Mouse (Mus musculus) heart, postnatal 4 days (tissue): ENCODE data around the gene Npy1r. TPM values are rescaled to one million over a fixed set of nuclear protein-coding genes. Genes with fewer than 3 reads are reported as not detected.

ENCODE experiments used
- DNase-seq: peaks from one replicate; pipeline ENCODE4 v3.0.0; 2021
- total RNA-seq, 2 experiments: library from RNA; stranded (reverse); gene quantifications; 2 replicates each; pipeline ENCODE4 v1.2.3; 2021

Gene Npy1r
- 1 to 10 TPM; 1.3 to 1.6 TPM for total RNA-seq

DNA sequence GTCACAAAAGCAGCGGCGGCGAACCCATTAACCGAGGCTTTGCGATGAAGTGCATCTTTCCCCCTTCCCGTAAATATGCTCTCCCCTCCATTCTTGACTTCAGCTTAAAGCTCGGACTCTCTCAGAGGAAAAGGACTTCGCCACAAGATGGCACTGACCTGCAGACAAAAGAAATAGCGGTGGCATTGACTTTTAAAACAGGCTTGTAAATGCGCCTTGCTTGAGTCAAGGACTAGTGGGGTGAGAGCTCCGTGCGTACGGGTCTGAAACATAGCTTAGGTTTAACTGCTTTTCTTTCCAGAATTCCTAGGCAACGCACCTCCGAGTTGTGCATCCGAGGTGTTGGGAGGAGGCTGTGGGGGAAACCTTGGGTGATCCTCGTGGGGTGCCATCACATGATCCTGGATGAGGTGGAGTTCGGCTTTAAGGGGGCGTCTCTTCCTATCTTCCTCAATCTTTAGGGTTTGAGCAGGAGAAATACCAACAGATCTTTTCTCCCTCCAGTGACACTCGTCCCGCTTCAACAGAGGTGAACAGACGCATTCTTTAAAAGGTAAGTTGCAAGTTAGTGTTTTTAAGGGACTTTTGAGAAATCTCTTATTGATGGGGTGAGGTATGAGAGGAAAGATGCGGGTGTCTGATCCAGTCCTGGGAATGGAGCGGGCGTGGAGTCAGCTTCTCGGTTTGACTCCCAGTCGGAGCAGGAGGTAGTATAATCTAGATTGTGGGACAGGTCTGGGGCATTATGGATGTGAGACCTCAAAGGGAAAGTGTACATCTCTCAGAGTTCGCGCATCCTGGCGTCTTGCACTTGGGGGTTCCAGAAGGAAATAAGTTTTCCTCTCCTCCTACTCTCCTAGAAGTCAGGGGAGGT is at the start of gene Npy1r:
TSS of gene Npy1r (plus strand) at position 223 of the 874 bp plus-strand sequence.
- DNase-seq, result peak; percentile 64

DNA sequence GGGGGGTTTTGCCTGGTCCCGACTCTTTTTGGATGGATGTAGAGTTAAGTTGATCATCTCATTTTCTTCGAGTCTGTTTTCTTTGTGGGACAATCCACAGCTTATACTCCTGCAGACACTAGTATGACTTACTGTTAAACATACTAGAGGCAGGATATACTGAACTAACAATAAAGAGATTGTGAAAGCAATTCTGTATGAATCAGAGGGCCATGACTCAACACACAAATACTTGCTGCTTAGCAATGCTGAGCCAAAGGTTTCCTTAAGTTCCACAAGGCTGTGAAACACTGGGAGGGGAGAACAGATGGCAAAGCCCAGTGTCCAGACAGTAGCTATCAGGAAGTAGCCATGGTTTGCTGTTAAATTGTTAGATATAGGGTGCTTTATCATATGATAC is 15.7 kb upstream of the Npy1r start:
- DNase-seq, result no peak

DNA sequence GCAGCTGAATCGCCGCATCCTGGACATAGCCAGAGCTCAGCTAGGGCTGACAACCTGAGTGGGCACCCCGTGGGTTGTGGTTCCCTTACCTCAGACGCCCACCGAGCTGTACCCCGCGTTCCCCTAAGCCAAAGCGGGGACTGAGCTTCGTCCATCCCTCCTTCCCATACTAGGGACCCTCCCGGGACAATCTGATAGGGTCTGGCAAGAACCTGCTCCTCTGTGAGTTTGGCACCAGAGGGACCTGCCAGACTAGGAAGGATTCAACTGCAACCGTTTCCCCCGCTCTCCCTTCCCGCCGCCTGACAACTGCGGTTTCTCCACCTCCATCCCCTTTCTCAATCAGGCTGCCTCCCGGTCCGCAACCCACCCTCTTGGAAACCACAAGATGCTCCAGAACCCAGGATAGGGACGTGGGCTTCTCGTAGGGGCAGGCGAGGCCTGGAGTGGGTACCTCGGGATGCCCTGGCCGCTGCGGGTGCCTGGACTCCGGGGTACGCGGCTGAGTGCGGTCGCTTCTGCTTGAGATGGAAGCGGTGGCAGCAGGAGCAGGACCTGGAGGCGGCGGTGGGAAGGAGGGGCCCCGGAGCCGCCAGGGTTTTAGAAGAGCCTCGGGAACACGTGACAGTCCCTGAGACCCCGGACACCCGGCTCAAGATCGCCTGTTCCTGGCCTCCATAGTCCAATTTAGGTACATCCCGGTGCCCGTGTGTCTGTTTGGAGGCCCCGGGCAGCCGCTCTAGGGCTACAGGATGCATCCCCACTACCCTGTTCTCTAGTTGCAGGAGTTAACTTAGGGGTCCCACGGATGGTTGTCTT is 9.3 kb upstream of the Npy1r start, which contains the start of gene Npy5r:
TSS of gene Npy5r (minus strand) at position 618 of the 819 bp plus-strand sequence.
- no peak for DNase-seq

DNA sequence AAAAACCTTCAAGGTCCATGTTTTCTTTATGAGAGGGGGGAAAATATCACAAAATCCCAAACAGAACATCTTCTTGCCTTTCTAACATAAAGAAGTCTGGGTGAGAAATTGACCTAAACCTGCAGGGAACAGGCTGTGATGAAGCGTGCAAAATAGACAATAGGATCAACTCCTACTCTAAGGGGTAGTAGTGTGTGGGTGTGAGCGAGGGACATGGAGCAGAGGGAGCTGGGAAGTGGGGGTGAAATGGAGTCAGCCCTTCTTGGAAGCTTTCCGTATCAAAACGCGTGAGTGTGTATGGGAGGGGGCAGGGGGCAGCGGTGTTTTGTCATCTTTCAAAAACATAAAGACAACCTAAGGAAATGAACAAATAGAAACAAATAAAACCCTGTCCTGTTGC is 8.6 kb upstream of the Npy1r start:
- no peak for DNase-seq

DNA sequence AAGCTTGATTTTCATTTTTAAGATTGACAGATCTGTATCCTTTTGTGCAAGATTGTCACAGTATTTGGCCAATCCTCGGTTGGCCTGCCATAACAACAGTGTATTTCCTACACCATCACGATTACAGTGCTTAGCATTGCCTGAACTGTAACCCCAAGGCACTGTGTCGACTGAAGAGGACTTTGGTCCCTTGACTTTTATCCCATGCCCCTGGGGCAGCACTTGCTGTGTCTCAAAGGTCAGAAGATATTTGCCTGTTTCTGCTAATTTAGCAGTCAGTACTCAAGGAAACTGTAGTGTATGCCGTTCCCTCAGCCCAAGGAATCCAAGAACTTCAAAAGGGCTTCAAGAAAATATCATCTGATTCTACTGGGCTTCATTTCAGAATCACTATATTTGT is 8.2 kb upstream of the Npy1r start:
- DNase-seq, result no peak

DNA sequence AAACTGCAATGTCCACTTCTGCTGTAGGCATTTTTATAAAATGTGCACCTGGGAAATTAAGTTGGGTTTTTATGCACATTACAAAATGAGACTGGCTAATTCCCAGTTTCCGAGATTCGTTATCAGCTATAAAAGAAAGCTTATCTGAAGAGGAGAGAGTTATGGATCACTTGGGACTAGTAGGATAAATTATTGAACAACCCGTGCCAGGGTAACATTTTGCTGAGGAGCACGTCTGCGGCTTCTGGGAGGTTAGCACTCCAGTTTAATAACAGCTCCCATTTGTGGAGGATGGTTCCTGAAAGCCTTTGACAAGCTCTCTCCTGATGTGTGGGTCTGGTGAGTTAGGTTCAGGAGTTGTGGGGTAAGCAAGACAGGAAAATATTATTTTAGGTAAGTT is 6.6 kb upstream of the Npy1r start:
- DNase-seq, result no peak

DNA sequence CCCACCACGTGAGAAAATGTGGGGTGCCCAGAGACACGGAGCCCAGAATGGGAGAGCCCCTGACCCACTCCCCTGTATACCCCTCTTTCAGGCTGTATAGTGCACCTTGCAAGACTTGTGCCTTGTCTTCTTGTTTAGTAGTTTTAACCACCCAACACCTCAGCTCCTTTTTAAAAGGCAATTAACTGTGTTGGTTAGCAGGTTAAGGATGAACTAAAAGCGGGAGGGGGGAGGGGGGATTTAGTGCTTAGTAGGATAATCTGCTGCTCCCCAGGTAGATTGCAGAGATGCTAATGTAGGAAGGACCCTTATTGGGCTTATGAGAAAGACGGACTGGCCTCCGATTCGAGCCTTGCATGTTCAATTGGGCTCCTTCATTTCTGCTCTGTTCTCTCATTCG is 1.0 kb downstream of the Npy1r start:
- DNase-seq, result no peak

DNA sequence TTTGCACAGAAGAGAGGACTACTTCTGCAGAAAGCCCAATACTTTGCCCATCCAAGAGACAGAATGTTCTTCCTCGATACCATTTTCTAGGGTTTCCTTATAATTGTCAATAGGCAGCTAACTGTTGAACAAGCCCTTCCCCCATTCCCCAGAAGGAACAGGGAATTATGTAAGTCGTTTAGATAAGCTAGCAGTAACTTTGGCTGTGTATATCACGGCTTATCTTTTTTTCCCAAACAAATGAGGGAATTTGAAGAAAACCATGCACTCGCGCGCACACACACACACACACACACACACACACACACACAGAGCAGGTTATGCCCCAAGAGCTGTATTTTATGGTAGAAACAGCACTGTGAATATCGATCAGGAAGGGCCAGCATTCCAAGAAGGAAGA is 1.8 kb downstream of the Npy1r start:
- no peak for DNase-seq

DNA sequence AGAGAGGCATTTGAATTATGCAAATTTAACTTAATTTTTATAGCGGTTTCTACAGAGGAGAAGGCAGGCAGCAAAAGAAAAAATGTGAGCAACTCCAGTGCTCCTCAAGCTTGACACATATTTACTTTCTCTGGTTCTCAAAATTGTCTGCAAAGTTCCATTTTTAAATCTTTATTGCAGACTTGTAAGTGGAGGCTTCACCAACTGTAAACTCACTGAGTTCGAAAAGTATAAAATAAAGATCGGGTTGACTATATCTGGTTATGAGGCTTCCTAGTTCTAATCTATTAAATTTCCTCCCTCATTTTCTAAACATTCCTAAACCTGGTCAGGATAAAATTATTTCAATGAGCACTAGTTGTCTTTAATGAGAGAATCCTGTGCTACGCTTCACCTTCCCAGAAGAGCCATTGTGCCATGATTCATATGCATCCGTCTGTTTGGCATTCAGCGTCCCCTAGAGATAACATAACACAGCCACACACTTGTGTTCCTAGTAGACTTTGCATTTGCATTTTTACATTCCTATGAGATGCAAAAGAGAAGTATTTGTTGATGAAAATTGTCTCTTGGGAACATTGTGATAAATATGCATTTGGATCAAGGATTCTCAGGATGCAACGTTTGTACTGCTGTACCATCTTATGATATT is 17.5 kb downstream of the Npy1r start:
- no peak for DNase-seq

DNA sequence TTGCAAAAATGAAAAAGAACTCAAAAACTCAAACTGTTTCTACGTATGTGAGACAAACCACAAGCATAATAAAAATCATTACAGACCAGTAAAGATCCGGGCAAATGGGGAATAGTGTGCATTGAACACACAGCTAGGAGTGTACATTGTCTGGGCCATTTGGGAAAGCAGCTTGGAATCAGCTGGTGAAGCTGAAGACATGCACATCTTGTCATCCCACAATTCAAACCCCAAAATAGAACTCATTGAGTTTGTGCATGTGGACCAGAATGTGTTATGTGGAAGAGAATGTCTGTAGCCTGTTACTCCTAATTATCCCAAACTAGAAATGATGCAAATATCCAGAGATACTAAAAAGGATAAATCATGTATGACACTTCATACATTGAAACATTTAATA is 25.8 kb downstream of the Npy1r start:
- no peak for DNase-seq

DNA sequence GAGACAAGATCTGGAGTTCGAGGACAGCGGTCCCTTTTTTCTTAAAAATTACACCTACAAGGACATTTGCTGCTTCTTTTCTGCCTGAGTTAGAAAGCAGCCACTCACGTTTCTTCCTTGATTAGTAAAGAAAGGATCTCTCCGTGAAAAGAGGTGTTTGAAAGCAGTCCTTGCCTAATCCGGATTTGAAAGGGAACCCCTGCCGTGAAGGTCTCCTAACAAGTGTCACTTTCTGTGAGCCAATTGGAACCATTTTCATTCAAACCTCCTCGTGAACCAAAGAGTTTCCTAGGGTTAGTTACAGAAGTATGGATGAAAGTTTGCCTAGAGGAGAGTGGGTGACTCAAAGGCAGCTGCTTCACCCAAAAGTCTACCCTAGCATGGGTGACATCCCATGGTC is 32.5 kb downstream of the Npy1r start:
- no peak for DNase-seq

DNA sequence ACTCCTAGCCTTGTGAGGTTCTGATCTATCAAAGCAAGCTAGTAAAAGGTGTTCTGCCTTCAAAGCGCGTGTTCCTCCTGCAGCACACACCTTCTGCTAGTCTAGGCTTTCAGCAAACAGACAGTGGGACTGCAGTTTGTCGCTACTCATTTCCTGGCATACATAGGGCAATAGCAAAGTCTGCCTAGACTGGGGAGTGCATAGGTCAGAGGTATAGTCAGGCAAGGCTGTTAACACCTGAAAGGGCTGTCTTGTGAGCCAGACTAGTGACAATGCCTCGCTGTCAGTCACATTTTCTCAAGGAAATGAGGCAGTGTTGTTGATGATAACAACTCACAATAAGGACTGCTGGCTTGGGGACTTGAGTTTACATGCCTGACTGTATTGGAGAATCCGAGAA is 35.0 kb downstream of the Npy1r start:
- DNase-seq, result no peak

DNA sequence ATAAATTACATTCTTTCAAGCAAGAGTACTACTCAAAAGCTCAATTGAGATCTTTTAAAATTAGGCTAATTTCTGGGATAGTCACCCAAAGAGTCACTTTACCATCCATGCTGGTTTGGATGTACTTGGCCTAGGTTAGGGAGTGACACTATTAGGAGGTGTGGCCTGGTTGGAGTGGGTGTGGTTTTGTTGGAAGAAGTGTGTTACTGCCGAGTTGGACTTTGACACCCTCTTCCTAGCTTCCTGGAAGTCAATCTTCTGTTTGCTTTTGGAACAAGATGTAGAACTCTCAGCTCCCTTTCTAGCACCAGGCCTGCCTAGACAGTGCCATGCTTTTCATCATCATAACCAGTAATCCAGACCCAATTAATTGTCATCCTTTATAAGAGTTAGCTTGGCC is 45.4 kb downstream of the Npy1r start:
- no peak for DNase-seq

DNA sequence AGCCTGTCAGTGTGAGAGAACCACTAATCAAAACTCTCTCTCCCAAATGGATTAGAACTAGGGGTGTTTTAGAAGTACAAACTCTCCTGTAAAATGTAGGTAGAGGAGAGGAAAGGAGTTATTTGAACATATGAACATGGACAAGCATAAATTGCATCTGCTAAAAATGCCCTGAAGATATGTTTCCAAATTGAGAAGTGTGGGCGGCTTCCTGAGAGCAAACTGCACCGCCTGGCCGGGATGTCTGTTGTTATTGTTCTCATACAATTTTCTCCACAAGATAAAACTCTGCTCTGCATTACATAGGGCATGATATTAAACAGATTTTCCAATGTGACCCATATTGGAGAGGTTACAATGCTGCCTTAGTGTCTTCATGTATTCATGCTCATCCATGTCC is 48.6 kb downstream of the Npy1r start:
- no peak for DNase-seq

DNA sequence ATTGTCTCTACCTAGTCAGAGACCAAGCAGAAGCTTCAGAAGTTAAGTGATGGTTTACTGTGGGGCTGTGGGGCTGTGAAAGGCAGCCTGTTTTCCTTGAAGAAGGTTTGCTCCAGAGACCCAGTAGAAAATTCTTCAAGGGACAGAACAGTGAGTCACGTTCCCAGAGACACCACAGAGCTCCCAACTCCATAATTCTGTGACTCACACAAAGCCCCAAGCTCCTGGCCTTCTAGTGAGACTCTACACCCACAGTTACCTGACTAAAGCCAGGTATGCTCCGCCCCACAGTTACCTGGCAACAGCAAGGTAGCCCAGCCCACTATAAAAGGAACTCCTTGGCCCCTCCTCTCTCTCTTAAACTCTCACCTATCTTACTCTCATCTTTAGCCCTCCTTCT is 54.6 kb downstream of the Npy1r start:
- DNase-seq, result no peak

DNA sequence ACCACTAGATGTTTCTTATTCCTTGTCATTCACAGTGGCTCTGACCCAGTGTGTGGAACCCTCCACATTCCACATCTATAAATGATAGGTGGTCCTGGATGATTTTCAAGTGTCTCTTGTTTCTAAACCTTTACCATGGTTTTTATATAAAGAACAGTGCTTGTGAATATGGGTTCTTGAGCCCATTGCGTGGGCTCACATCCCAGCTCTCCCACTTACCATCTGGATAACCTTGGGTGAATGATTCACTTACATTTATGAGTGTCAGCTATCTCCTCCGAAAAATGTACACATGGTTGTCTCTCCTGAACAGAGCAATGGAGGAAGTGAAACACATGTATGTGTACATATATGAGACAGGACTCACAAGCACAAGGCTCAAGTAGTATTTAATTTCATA is 59.2 kb downstream of the Npy1r start:
- DNase-seq, result no peak

Other genes with a start within 250 kb of the Npy1r start
- 1 to 10 TPM; 6.0 to 7.0 TPM for gene Tma16, start 210.7 kb upstream of the Npy1r start, total RNA-seq
- gene Tktl2, start 185.4 kb upstream of the Npy1r start, total RNA-seq, result under 1 TPM in 1 of 2 experiments, not detected in 1; 0.14 TPM
- gene Npy5r, start 9.1 kb upstream of the Npy1r start, total RNA-seq, result not detected
- 10 to 100 TPM in 1 of 2 experiments, 1 to 10 TPM in 1; 9.7 to 10.4 TPM for gene Naf1, start 163.0 kb downstream of the Npy1r start, total RNA-seq